Mouse (Mus musculus): Measurements from ENCODE around the gene Cd48. TPM values are rescaled to one million over a fixed set of nuclear protein-coding genes. Genes with fewer than 3 reads are reported as not detected.

The Cd48 gene
- polyA plus RNA-seq (2021; fragmentation: Nextera tagmentation): 2.1 and 2.4 TPM in 2 replicates
- long read RNA-seq, experiment 1, transcript Cd48-202 (4 exons, 1,186 nt): major isoform, 5 of 5 reads
- long read RNA-seq, experiment 1, partial matches to known transcripts: 0 of 5 reads
- long read RNA-seq, experiment 1, other reads (novel, unspliced or antisense): 0 of 5 reads
- long read RNA-seq, experiment 2, partial matches to known transcripts: 0 of 1 reads
- long read RNA-seq, experiment 2, other reads (novel, unspliced or antisense): 0 of 1 reads

DNA sequence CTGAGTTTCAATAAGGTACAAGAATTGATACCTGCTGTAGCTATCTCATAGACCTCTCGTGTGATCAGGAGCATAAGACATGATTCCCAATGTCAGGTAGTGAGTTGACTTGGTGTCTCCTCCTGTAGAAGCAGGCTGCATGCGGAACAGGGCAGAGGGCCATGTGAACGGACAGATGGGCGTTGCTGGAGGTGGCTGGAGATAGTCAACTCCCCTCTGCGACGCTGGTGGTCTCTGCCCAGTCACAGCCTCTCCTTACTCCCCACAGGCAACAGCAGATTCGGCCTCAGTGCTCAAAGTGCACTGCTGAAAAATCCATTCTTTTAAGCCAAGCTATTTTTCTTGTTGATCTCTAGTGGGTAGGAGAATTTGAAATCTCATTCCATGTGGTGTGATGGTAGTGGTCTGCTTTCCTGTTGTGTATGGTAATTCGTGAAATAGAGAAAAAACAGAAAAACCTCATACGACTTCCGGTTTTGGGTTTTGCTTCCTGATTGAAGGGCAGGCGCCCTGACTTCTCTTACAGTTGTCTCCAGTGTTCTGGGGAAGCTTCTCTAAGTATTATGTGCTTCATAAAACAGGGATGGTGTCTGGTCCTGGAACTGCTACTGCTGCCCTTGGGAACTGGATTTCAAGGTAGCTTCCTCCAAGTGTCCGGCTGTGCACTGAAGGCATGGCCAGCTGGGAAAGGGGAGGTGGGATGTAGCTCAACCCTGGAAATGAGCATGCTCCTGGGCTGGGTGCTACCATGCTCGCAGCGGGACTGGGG, at the start of gene Cd48:
Gene Cd48 (plus strand): TSS at position 479 of the 769 bp plus-strand sequence.

GRCm38 (mm10) chr1:171652734-171653133, 29.1 kb upstream of the Cd48 start, which contains the start of gene Slamf7:
Gene Slamf7, minus strand, starts transcription at chr1:171653035.

Other genes starting within 250 kb of the Cd48 start
- gene F11r, start 244.5 kb upstream of the Cd48 start, polyA plus RNA-seq (2021; fragmentation: Nextera tagmentation): 8.6 TPM in 2 replicates
- 6.7 and 7.4 TPM in 2 replicates for gene Alyref2, start 178.5 kb upstream of the Cd48 start, polyA plus RNA-seq (2021; fragmentation: Nextera tagmentation)
- gene Itln1, start 146.7 kb upstream of the Cd48 start, polyA plus RNA-seq (2021; fragmentation: Nextera tagmentation): not detected in 2 replicates
- gene Cd244a, start 122.8 kb upstream of the Cd48 start, polyA plus RNA-seq (2021; fragmentation: Nextera tagmentation): 0.09 TPM in 1 of 2 replicates, not detected in the other
- gene Ly9, start 74.6 kb upstream of the Cd48 start, polyA plus RNA-seq (2021; fragmentation: Nextera tagmentation): 0.10 and 0.15 TPM in 2 replicates
- gene Slamf7, start 29.0 kb upstream of the Cd48 start, polyA plus RNA-seq (2021; fragmentation: Nextera tagmentation): 0.11 TPM in 1 of 2 replicates, not detected in the other
- 0.11 and 0.39 TPM in 2 replicates for gene Slamf1, start 85.1 kb downstream of the Cd48 start, polyA plus RNA-seq (2021; fragmentation: Nextera tagmentation)
- gene Cd84, start 157.7 kb downstream of the Cd48 start, polyA plus RNA-seq (2021; fragmentation: Nextera tagmentation): 2.1 and 2.4 TPM in 2 replicates
- gene Gm10521, start 213.7 kb downstream of the Cd48 start, polyA plus RNA-seq (2021; fragmentation: Nextera tagmentation): not detected in 2 replicates
- 0.21 and 0.29 TPM in 2 replicates for gene Slamf6, start 235.5 kb downstream of the Cd48 start, polyA plus RNA-seq (2021; fragmentation: Nextera tagmentation)